Comparison of ENCODE assay signal across 8 mouse cellular contexts in genomic region chr2:30042445-30042844, GRCm38 (mm10). TPM values are rescaled to one million over a fixed set of nuclear protein-coding genes. Genes with fewer than 3 reads are reported as not detected.
DNase-seq lines count a peak whose midpoint lies in the region; ATAC-seq lines count a peak whose summit lies in the region.

No protein-coding gene starts in this region.

- H3K36me3 ChIP-seq in lung, embryonic 16.5 days (ENCODE audit: control insufficient read depth, insufficient read depth, low read length) = no peaks in the 10 kb centered on the region; the same call in 1 of the 2 replicates

- H3K27me3 ChIP-seq in lung, embryonic 16.5 days (ENCODE audit: control insufficient read depth, insufficient read depth, low read depth, low read length) = no peaks in the 10 kb centered on the region

- no peaks in the 10 kb centered on the region for H3K9me3 ChIP-seq in lung, embryonic 16.5 days (ENCODE audit: control insufficient read depth, low read length)

- WGBS in lung, embryonic 16.5 days = 3% methylated on average over 4 of the region's 4 CpGs

- ATAC-seq in lung, embryonic 16.5 days (ENCODE audit: low read depth) = peak; percentile 72

- H3K9ac ChIP-seq in lung, embryonic 16.5 days (ENCODE audit: low read length) = no peak overlapping the region

- no peaks in the 10 kb centered on the region for H3K4me1 ChIP-seq in lung, embryonic 16.5 days (replicated peaks; ENCODE audit: control insufficient read depth, insufficient read depth, low read length)

- DNase-seq in B cell, adult 2 months = peak; percentile 86
- DNase-seq in R1 (ENCODE audit: low read depth, low spot score) = peak; percentile 96
- DNase-seq in cerebellum, postnatal 25 days = peak; percentile 76 to 91
- peak; percentile 84 for DNase-seq in gastrocnemius, postnatal 14 days
- DNase-seq in kidney, postnatal 14 days = peak; percentile 86
- DNase-seq in right cerebral cortex, postnatal 14 days = peak; percentile 93
- peak; percentile 88 for DNase-seq in urinary bladder, postnatal 14 days (ENCODE audit: low spot score)

- H3K4me2 ChIP-seq in lung, embryonic 16.5 days (ENCODE audit: low read depth, low read length) = no peak overlapping the region

- H3K4me3 ChIP-seq in lung, embryonic 16.5 days (ENCODE audit: low read length) = no peak overlapping the region

- intact Hi-C loops in gastrocnemius, postnatal 14 days (cut with DNase I; ENCODE audit: low total_unique reads) = no loop called here

- no peak overlapping the region for H3K27ac ChIP-seq in lung, embryonic 16.5 days (ENCODE audit: low read length)

RNA-seq across cellular contexts. Expression of gene Wdr34, which starts 6.2 kb away (rescaled TPM):
- total RNA-seq in gastrocnemius, postnatal 14 days (2021) = 1 to 10 TPM; 3.2 to 3.3 TPM
- 29.4 and 32.9 TPM in 2 replicates for polyA plus RNA-seq in lung, embryonic 16.5 days (2015; fragmentation: Nextera tagmentation; extraction: Ambion mirVana)

RNA-seq across cellular contexts. Expression of gene Set, which starts 14.7 kb away (rescaled TPM):
- total RNA-seq in gastrocnemius, postnatal 14 days (2021) = 10 to 100 TPM; 75.4 to 90.4 TPM
- polyA plus RNA-seq in lung, embryonic 16.5 days (2015; fragmentation: Nextera tagmentation; extraction: Ambion mirVana) = 350 and 369 TPM in 2 replicates

RNA-seq across cellular contexts. Expression of gene Pkn3, which starts 35.0 kb away (rescaled TPM):
- total RNA-seq in gastrocnemius, postnatal 14 days (2021) = 1 to 10 TPM; 5.9 to 6.4 TPM
- polyA plus RNA-seq in lung, embryonic 16.5 days (2015; fragmentation: Nextera tagmentation; extraction: Ambion mirVana) = 14.2 and 16.7 TPM in 2 replicates

RNA-seq across cellular contexts. Expression of gene Zdhhc12, which starts 51.0 kb away (rescaled TPM):
- total RNA-seq in gastrocnemius, postnatal 14 days (2021) = 1 to 10 TPM; 3.5 to 4.0 TPM
- 32.0 and 33.5 TPM in 2 replicates for polyA plus RNA-seq in lung, embryonic 16.5 days (2015; fragmentation: Nextera tagmentation; extraction: Ambion mirVana)
